Mouse (Mus musculus) neural tube, embryonic 12.5 days (tissue): ENCODE results near the gene Lingo3. TPM values are rescaled to one million over a fixed set of nuclear protein-coding genes. Genes with fewer than 3 reads are reported as not detected.
A peak's percentile ranks its signal among the peaks of the same experiment; 100 is the strongest.

Experiments used
- ATAC-seq: fragments of 200-750 bp; cut with Nextera tagmentation; 2 replicates; pipeline ENCODE4 v1.8.0; 2017; ENCODE audit warnings: low read depth, mild to moderate bottlenecking, moderate TSS enrichment, moderate library complexity; ENCODE audit not compliant: low FRiP score
- H3K27ac ChIP-seq: fragments of 300-500 bp; sonication (generic); 2 replicates; pipeline ENCODE4 v1.5.1; 2016
- H3K27me3 ChIP-seq: fragments of 300-500 bp; sonication (generic); replicated peaks from 2 replicates; pipeline ENCODE4 v1.6.1; 2016; ENCODE audit warnings: mild to moderate bottlenecking
- H3K36me3 ChIP-seq: fragments of 300-500 bp; sonication (generic); 2 replicates; pipeline ENCODE4 v1.6.1; 2016; ENCODE audit warnings: mild to moderate bottlenecking
- H3K4me1 ChIP-seq: fragments of 300-500 bp; sonication (generic); 2 replicates; pipeline ENCODE4 v1.6.1; 2016
- H3K4me2 ChIP-seq: fragments of 300-500 bp; sonication (generic); replicated peaks from 2 replicates; pipeline ENCODE4 v1.6.1; 2016; ENCODE audit warnings: mild to moderate bottlenecking
- H3K4me3 ChIP-seq: fragments of 300-500 bp; sonication (generic); 2 replicates; pipeline ENCODE4 v1.5.1; 2016
- H3K9ac ChIP-seq: fragments of 300-500 bp; sonication (generic); 2 replicates; pipeline ENCODE4 v1.6.1; 2016; ENCODE audit warnings: mild to moderate bottlenecking
- H3K9me3 ChIP-seq: fragments of 300-500 bp; sonication (generic); 2 replicates; pipeline ENCODE4 v1.6.1; 2016; ENCODE audit warnings: mild to moderate bottlenecking
- WGBS: fragments of 180-500 bp; shearing (Covaris S2); methylation state at CpG from one replicate; pipeline ENCODE4 v1.1.7; 2016; 5-methylcytosine and 5-hydroxymethylcytosine counted together
- polyA plus RNA-seq: library from polyadenylated mRNA; unstranded; fragments of >200 nt; fragmentation: Nextera tagmentation; extraction: Ambion mirVana; gene quantifications from 2 replicates; pipeline ENCODE4 v1.2.1, GENCODE M21; 2016

The Lingo3 gene
- 0.65 and 1.3 TPM in 2 replicates for polyA plus RNA-seq

GRCm38 (mm10) chr10:80843931-80844547, at the start of gene Lingo3:
Lingo3 (minus strand) TSS chr10:80844039.
- peak within 1 kb of the TSS; percentile 53 for H3K9ac ChIP-seq
- peak within 1 kb of the TSS; percentile 38 for H3K4me3 ChIP-seq
- peak within 1 kb of the TSS; percentile 75 for H3K4me2 ChIP-seq
- H3K4me1 ChIP-seq = peaks cover 11% of the 10 kb centered on the region
- H3K27me3 ChIP-seq = peaks cover 45% of the 10 kb centered on the region
- no peak for ATAC-seq
- H3K27ac ChIP-seq = no peak within 1 kb of the TSS
- 4% methylated on average over 51 of the region's 51 CpGs for WGBS
- H3K9me3 ChIP-seq = no peaks in the 10 kb centered on the region
- H3K36me3 ChIP-seq = no peaks in the 10 kb centered on the region

DNA sequence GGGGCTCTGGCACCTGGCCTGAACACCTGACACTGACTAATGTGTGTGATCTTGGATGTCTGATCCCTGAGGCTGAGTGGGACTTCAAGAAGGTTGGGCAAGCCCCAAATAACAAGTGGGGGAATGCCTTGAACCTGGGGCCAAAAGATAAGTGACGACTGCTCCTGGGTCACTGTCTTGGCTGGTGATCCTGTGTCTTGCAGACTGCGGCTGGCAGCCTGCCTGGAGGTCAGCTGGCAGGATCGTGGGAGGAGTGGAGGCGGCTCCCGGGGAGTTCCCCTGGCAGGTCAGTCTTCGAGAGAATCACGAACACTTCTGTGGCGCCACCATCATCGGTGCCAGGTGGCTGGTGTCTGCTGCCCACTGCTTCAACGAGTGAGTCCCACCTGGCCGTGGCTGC, 43.3 kb upstream of the Lingo3 start:
- Histone ChIP-seq H3K4me1 (no peaks in the 10 kb centered on the region), H3K27ac (no peak overlapping the region)
- WGBS = 81% methylated on average over 11 of the region's 11 CpGs

DNA sequence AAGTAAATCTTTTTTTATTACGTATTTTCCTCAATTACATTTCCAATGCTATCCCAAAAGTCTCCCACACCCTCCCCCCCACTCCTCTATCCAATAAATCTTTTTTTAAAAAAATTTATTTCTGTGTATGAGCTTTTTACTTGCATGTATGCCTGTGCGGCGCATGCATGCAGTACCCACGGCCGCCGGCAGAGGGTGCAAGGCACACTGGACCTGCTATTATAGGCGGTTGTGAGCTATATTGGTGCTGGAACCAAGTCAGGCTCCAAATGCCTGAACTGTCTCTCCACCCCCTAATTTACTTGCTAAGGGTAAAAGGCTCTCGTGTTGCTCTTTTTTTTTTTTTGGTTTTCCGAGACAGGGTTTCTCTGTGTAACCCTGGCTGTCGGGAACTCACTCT, 37.5 kb upstream of the Lingo3 start:
- Histone ChIP-seq H3K27me3 (no peaks in the 10 kb centered on the region), H3K27ac (no peak overlapping the region), H3K36me3 (no peaks in the 10 kb centered on the region), H3K9me3 (no peaks in the 10 kb centered on the region), H3K9ac (no peak overlapping the region), H3K4me1 (no peaks in the 10 kb centered on the region), H3K4me3 (no peak overlapping the region), H3K4me2 (no peak overlapping the region)
- ATAC-seq = no peak
- 24% methylated on average over 10 of the region's 10 CpGs for WGBS

More for the DNA sequence above, 43.3 kb upstream of the Lingo3 start:
- no peak for ATAC-seq
- peaks cover 25% of the 10 kb centered on the region for H3K27me3 ChIP-seq
- H3K9ac ChIP-seq = no peak overlapping the region
- H3K4me3 ChIP-seq = no peak overlapping the region
- no peaks in the 10 kb centered on the region for H3K36me3 ChIP-seq
- no peak overlapping the region for H3K4me2 ChIP-seq
- no peaks in the 10 kb centered on the region for H3K9me3 ChIP-seq

DNA sequence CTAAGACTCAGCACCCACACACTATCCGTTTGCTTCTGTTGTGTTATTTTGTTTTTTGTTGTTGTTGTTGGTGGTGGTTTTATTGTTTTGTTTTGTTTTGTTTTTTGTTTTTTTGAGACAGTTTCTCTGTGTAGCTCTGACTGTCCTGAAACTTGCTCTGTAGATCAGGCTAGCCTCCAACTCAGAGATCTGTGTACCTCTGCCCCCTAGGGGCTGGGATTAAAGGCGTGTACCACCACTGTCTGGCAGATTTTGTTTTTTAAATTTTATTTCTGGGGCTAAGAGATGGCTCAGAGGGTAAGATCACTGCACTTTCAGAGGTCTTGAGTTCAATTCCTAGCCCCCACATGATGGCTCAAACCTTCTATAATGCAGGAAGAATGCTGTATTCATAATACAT, 37.1 kb upstream of the Lingo3 start:
- Histone ChIP-seq H3K27me3 (no peaks in the 10 kb centered on the region), H3K36me3 (no peaks in the 10 kb centered on the region), H3K4me1 (no peaks in the 10 kb centered on the region), H3K27ac (no peak overlapping the region), H3K4me2 (no peak overlapping the region), H3K9ac (no peak overlapping the region), H3K9me3 (no peaks in the 10 kb centered on the region), H3K4me3 (no peak overlapping the region)
- WGBS = 75% methylated on average over 2 of the region's 2 CpGs
- ATAC-seq = no peak

DNA sequence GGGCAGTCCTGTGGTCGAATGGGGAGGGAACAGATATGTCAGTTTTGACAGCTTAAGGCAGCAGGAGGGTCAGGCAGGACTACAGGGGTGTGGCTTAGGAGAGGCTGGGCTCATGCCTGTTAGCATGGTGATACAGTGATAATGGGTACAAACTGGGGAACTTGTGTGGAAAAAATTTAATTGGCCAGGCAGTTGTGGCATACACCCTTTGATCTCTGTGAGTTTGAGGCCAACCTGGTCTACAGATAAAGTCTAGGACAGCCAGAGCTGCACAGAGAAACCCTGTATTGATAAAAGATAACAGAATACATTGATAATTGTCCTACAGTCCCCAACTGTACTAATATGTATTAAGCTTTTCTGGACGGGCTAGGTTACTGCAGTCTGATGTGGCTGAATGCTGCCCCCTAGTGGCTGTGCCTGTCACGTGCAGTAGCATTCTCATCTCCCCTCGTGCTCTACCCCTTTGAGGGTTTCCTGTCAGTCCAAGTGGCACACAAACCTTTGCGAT, 36.3 kb upstream of the Lingo3 start:
- Histone ChIP-seq H3K9me3 (no peaks in the 10 kb centered on the region), H3K27me3 (no peaks in the 10 kb centered on the region), H3K36me3 (no peaks in the 10 kb centered on the region), H3K4me3 (no peak overlapping the region), H3K27ac (no peak overlapping the region), H3K4me2 (no peak overlapping the region), H3K4me1 (no peaks in the 10 kb centered on the region), H3K9ac (no peak overlapping the region)
- 24% methylated on average over 5 of the region's 5 CpGs for WGBS
- peak; percentile 52; the same call in 1 of the 2 replicates for ATAC-seq

DNA sequence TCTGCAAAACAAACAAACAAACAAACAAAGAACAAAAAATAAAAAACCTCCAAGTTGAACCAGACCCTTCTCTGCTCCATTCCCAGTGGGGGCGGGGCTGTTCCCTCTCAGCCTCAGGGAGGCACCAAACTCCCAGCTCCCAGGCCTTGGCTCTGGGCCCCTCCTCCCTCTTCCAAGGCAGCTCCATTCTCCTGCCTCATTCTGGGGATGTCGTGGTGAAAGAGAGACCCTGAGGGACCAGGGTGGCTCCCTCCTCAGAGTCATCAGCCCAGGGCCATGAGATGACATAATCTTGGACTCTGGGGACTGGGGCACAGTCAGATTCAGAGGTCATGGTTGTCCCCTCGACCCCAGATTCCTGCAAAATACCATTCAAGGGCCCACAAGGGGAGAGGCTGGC, 32.8 kb upstream of the Lingo3 start:
- Histone ChIP-seq H3K9ac (no peak overlapping the region), H3K27ac (no peak overlapping the region)
- WGBS = 29% methylated on average over 3 of the region's 3 CpGs

GRCm38 (mm10) chr10:80876028-80876427, 32.2 kb upstream of the Lingo3 start:
- Histone ChIP-seq H3K9ac (no peak overlapping the region), H3K4me1 (no peaks in the 10 kb centered on the region), H3K27me3 (no peaks in the 10 kb centered on the region; the same call in 1 of the 2 replicates), H3K4me3 (no peak overlapping the region), H3K4me2 (no peak overlapping the region), H3K27ac (no peak overlapping the region), H3K9me3 (no peaks in the 10 kb centered on the region), H3K36me3 (no peaks in the 10 kb centered on the region)
- WGBS = 32% methylated on average over 5 of the region's 5 CpGs
- no peak for ATAC-seq

More for the DNA sequence above, 32.8 kb upstream of the Lingo3 start:
- ATAC-seq = no peak
- Histone ChIP-seq H3K9me3 (no peaks in the 10 kb centered on the region), H3K36me3 (no peaks in the 10 kb centered on the region), H3K4me1 (no peaks in the 10 kb centered on the region), H3K4me2 (no peak overlapping the region), H3K4me3 (no peak overlapping the region), H3K27me3 (no peaks in the 10 kb centered on the region; the same call in 1 of the 2 replicates)

GRCm38 (mm10) chr10:80874035-80874434, 30.2 kb upstream of the Lingo3 start:
- no peak overlapping the region for H3K27ac ChIP-seq
- ATAC-seq = no peak

GRCm38 (mm10) chr10:80871581-80871980, 27.7 kb upstream of the Lingo3 start, which contains the start of gene Tmprss9:
Tmprss9 (plus strand) TSS chr10:80871848.
- Histone ChIP-seq H3K36me3 (peaks cover 18% of the 10 kb centered on the region), H3K9ac (no peak within 1 kb of the TSS), H3K4me3 (no peak within 1 kb of the TSS), H3K27me3 (no peaks in the 10 kb centered on the region; the same call in 1 of the 2 replicates), H3K4me1 (no peaks in the 10 kb centered on the region), H3K4me2 (no peak within 1 kb of the TSS), H3K27ac (no peak within 1 kb of the TSS), H3K9me3 (no peaks in the 10 kb centered on the region)
- ATAC-seq = no peak
- WGBS = 36% methylated on average over 9 of the region's 9 CpGs

More at GRCm38 (mm10) chr10:80874035-80874434, 30.2 kb upstream of the Lingo3 start:
- no peak overlapping the region for H3K4me3 ChIP-seq
- no peaks in the 10 kb centered on the region for H3K4me1 ChIP-seq
- H3K36me3 ChIP-seq = no peaks in the 10 kb centered on the region
- no peak overlapping the region for H3K4me2 ChIP-seq
- H3K9me3 ChIP-seq = no peaks in the 10 kb centered on the region
- WGBS = 76% methylated on average over 9 of the region's 9 CpGs
- H3K9ac ChIP-seq = no peak overlapping the region
- no peaks in the 10 kb centered on the region; the same call in 1 of the 2 replicates for H3K27me3 ChIP-seq

GRCm38 (mm10) chr10:80870993-80871392, 27.2 kb upstream of the Lingo3 start:
- 55% methylated on average over 5 of the region's 6 CpGs for WGBS
- Histone ChIP-seq H3K27ac (no peak overlapping the region), H3K9me3 (no peaks in the 10 kb centered on the region), H3K27me3 (no peaks in the 10 kb centered on the region; the same call in 1 of the 2 replicates), H3K36me3 (peaks cover 24% of the 10 kb centered on the region), H3K4me3 (no peak overlapping the region), H3K4me2 (no peak overlapping the region), H3K4me1 (no peaks in the 10 kb centered on the region), H3K9ac (no peak overlapping the region)
- ATAC-seq = no peak

GRCm38 (mm10) chr10:80864446-80864845, 20.6 kb upstream of the Lingo3 start:
- Histone ChIP-seq H3K36me3 (peaks cover 72% of the 10 kb centered on the region), H3K27ac (no peak overlapping the region), H3K27me3 (no peaks in the 10 kb centered on the region), H3K4me2 (no peak overlapping the region), H3K9me3 (no peaks in the 10 kb centered on the region), H3K4me1 (no peaks in the 10 kb centered on the region), H3K4me3 (no peak overlapping the region), H3K9ac (no peak overlapping the region)
- ATAC-seq = no peak
- 85% methylated on average over 16 of the region's 16 CpGs for WGBS

DNA sequence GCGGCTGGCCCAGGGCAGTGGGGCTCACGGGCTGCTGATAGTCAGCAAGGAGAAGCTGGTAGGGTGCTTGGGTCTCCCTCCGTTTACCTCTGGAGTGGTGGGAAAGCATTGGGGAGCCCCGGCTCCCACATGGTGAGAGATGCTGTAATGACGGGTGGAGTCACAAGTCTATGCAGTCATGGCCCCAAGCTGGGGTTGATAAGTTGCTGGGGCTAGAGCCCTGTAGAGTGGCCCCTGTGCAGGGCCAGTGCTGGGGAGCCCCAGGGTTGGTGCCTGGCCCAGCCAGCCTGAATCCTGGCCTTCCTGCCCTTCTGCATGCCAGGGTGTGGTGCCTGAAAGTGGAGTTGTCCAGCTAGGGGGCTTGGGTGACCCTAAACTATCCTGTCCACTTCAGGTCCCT, 18.5 kb upstream of the Lingo3 start:
- H3K9me3 ChIP-seq = no peaks in the 10 kb centered on the region
- H3K36me3 ChIP-seq = peaks cover 62% of the 10 kb centered on the region
- no peak for ATAC-seq
- no peak overlapping the region for H3K4me3 ChIP-seq
- no peak overlapping the region for H3K9ac ChIP-seq
- H3K27me3 ChIP-seq = no peaks in the 10 kb centered on the region
- WGBS = 91% methylated on average over 5 of the region's 5 CpGs
- H3K27ac ChIP-seq = no peak overlapping the region
- peaks cover 10% of the 10 kb centered on the region for H3K4me1 ChIP-seq
- no peak overlapping the region for H3K4me2 ChIP-seq
